Mouse (Mus musculus): ENCODE results near the gene Rab6b.

GRCm38 (mm10) chr9:103121546-103121945 is 10.0 kb downstream of the Rab6b start:
- TF ChIP-seq CTCF (IDR thresholded peaks at IDR 0.05; ENCODE audit: insufficient read depth, low read length) = no peak
- no peak for TF ChIP-seq POLR2A (IDR thresholded peaks at IDR 0.05; ENCODE audit: borderline replicate concordance, extremely low read depth, low read depth, low read length)

Data from lung, adult 2 months (tissue).